Mouse (Mus musculus) liver, embryonic 13.5 days (tissue): ENCODE measurements around the gene Clcf1. TPM values are rescaled to one million over a fixed set of nuclear protein-coding genes. Genes with fewer than 3 reads are reported as not detected.
A peak's percentile ranks its signal among the peaks of the same experiment; 100 is the strongest.

Experiments
- ATAC-seq: fragments of 200-750 bp; cut with Nextera tagmentation; 2 replicates; pipeline ENCODE4 v1.8.0; 2017; ENCODE audit warnings: low read depth, mild to moderate bottlenecking, moderate number of reproducible peaks, moderate library complexity
- DNase-seq: peaks from one replicate; pipeline ENCODE4 v3.0.0; 2022
- H3K27ac ChIP-seq: fragments of 300-500 bp; sonication (generic); 2 replicates; pipeline ENCODE4 v1.5.1; 2015; ENCODE audit warnings: moderate library complexity, mild to moderate bottlenecking, inconsistent platforms
- H3K27me3 ChIP-seq: fragments of 300-500 bp; sonication (generic); 2 replicates; pipeline ENCODE4 v1.6.1; 2015; ENCODE audit warnings: mild to moderate bottlenecking, inconsistent platforms
- H3K36me3 ChIP-seq: fragments of 300-500 bp; sonication (generic); 2 replicates; pipeline ENCODE4 v1.6.1; 2015; ENCODE audit warnings: mild to moderate bottlenecking, inconsistent platforms
- H3K4me1 ChIP-seq: fragments of 300-500 bp; sonication (generic); replicated peaks from 2 replicates; pipeline ENCODE4 v1.6.1; 2015; ENCODE audit warnings: inconsistent platforms
- H3K4me2 ChIP-seq: fragments of 300-500 bp; sonication (generic); 2 replicates; pipeline ENCODE4 v1.6.1; 2015; ENCODE audit warnings: inconsistent platforms, mild to moderate bottlenecking, moderate library complexity
- H3K4me3 ChIP-seq: fragments of 300-500 bp; sonication (generic); replicated peaks from 2 replicates; pipeline ENCODE4 v1.5.1; 2015; ENCODE audit warnings: mild to moderate bottlenecking, inconsistent platforms
- H3K9ac ChIP-seq: fragments of 300-500 bp; sonication (generic); 2 replicates; pipeline ENCODE4 v1.6.1; 2015; ENCODE audit warnings: mild to moderate bottlenecking, inconsistent platforms
- H3K9me3 ChIP-seq: fragments of 300-500 bp; sonication (generic); replicated peaks from 2 replicates; pipeline ENCODE4 v1.6.1; 2016; ENCODE audit warnings: inconsistent platforms
- WGBS: fragments of 180-500 bp; shearing (Covaris S2); methylation state at CpG from one replicate; pipeline ENCODE4 v1.1.7; 2015; ENCODE audit not compliant: insufficient replicate concordance; 5-methylcytosine and 5-hydroxymethylcytosine counted together
- polyA plus RNA-seq: library from polyadenylated mRNA; unstranded; fragments of >200 nt; fragmentation: Nextera tagmentation; extraction: Ambion mirVana; gene quantifications from 2 replicates; pipeline ENCODE4 v1.2.1, GENCODE M21; 2015

Gene Clcf1
- polyA plus RNA-seq, 1 experiment from 2014 or later: 0.35 TPM

- DNase-seq (no peak), ATAC-seq (no peak)
- H3K27me3 ChIP-seq: peaks cover 74% of the 10 kb centered on the region
- peaks cover 60% of the 10 kb centered on the region for H3K4me1 ChIP-seq
- H3K36me3 ChIP-seq: no peaks in the 10 kb centered on the region
- no peak overlapping the region for H3K4me3 ChIP-seq
- no peak overlapping the region for H3K4me2 ChIP-seq
- WGBS: 30% methylated on average over 14 of the region's 14 CpGs
- H3K9ac ChIP-seq: no peak overlapping the region
- H3K27ac ChIP-seq: peak overlapping the region; percentile 45
- no peaks in the 10 kb centered on the region for H3K9me3 ChIP-seq
Measured at GRCm38 (mm10) chr19:4220957-4221743, 7.1 kb downstream of the Clcf1 start.

DNA sequence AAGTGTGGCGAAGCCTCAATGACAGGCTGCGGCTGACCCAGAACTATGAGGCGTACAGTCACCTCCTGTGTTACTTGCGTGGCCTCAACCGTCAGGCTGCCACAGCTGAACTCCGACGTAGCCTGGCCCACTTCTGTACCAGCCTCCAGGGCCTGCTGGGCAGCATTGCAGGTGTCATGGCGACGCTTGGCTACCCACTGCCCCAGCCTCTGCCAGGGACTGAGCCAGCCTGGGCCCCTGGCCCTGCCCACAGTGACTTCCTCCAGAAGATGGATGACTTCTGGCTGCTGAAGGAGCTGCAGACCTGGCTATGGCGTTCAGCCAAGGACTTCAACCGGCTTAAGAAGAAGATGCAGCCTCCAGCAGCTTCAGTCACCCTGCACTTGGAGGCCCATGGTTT, 8.1 kb downstream of the Clcf1 start:
- DNase-seq: no peak
- WGBS: 53% methylated on average over 11 of the region's 11 CpGs
- peaks cover 49% of the 10 kb centered on the region for H3K4me1 ChIP-seq

DNA sequence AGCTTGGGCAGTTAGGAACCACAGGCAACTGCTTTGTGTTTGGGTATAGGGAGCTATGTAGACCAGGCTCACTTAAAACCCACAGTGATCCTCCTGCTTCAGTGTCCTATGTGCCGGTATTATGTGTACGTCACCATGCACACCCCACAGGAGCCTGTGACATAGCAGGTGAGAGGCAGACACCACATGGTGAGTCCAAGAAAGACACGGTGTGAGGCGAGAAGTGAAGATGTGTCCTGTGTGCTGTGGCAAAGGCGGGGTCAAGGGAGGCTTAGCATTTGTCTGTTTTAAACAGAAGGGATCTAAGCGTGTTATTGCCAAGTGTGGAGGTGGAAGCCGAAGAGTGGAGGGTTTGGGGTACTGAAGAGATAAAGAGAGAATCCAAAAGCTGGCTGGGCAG, 12.7 kb downstream of the Clcf1 start:
- Histone ChIP-seq H3K27ac (no peak overlapping the region), H3K9me3 (no peaks in the 10 kb centered on the region), H3K9ac (no peak overlapping the region), H3K4me2 (no peak overlapping the region), H3K27me3 (peaks cover 43% of the 10 kb centered on the region), H3K4me1 (peaks cover 40% of the 10 kb centered on the region), H3K36me3 (no peaks in the 10 kb centered on the region), H3K4me3 (no peak overlapping the region)
- no peak for ATAC-seq
- DNase-seq: no peak
- 78% methylated on average over 7 of the region's 7 CpGs for WGBS

More for the DNA sequence above, 8.1 kb downstream of the Clcf1 start:
- Histone ChIP-seq H3K27ac (no peak overlapping the region), H3K9me3 (no peaks in the 10 kb centered on the region), H3K4me2 (no peak overlapping the region), H3K27me3 (peaks cover 69% of the 10 kb centered on the region), H3K9ac (no peak overlapping the region), H3K4me3 (no peak overlapping the region), H3K36me3 (no peaks in the 10 kb centered on the region)
- no peak for ATAC-seq

GRCm38 (mm10) chr19:4227446-4227845, 13.4 kb downstream of the Clcf1 start:
- 36% methylated on average over 5 of the region's 5 CpGs for WGBS
- no peak for ATAC-seq

DNA sequence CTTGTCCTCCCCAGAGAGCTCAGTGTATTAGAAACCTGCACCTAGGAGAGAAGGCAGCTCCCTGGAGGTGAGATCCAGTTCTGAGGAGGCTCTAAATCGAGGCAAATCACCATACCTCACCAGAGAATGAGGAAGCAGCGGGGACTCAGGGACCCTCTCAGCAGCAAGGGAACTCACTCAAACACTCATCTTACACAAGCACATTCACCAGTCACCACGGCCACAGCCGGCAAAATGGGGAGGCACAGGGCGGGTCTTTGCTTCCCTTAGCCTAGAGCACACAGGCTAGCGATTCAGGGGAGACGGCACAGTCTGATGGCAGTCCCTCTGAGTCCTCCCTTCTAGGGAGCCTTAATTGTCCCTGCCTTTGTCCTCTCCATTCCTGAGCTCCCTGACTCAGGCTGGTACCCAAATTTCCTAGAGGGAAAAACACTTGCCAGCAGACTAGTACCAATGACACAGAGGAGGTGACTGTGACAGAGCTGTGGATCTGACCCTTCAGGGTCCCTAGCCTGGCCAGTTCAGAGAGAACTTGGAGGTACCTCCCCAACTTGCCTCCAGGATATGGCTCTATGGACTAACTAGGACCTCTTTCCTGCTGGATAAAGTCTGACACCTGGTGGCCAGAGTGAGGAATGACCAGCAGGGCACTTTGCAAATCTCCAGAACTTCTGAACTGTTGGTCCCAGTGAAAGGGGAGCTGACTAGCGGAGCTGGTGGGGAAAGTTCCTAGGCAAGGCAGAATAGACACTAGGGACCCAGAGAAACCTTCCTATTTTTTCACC, 14.0 kb downstream of the Clcf1 start:
- DNase-seq (peak; percentile 60), ATAC-seq (no peak)
- H3K4me2 ChIP-seq: no peak overlapping the region
- H3K9ac ChIP-seq: no peak overlapping the region
- H3K36me3 ChIP-seq: no peaks in the 10 kb centered on the region
- H3K27me3 ChIP-seq: peaks cover 30% of the 10 kb centered on the region
- no peak overlapping the region for H3K4me3 ChIP-seq
- 6% methylated on average over 8 of the region's 8 CpGs for WGBS
- H3K4me1 ChIP-seq: peaks cover 43% of the 10 kb centered on the region
- no peak overlapping the region for H3K27ac ChIP-seq
- no peaks in the 10 kb centered on the region for H3K9me3 ChIP-seq

More at GRCm38 (mm10) chr19:4227446-4227845, 13.4 kb downstream of the Clcf1 start:
- Histone ChIP-seq H3K27ac (no peak overlapping the region), H3K27me3 (peaks cover 37% of the 10 kb centered on the region), H3K4me1 (peaks cover 41% of the 10 kb centered on the region), H3K9me3 (no peaks in the 10 kb centered on the region), H3K4me3 (no peak overlapping the region), H3K4me2 (no peak overlapping the region), H3K36me3 (no peaks in the 10 kb centered on the region), H3K9ac (no peak overlapping the region)
- DNase-seq: no peak

GRCm38 (mm10) chr19:4228891-4229290, 14.9 kb downstream of the Clcf1 start:
- H3K4me1 ChIP-seq: peaks cover 43% of the 10 kb centered on the region
- no peak overlapping the region for H3K27ac ChIP-seq
- WGBS: 71% methylated on average over 4 of the region's 4 CpGs
- ATAC-seq (no peak), DNase-seq (no peak)
- H3K27me3 ChIP-seq: peaks cover 30% of the 10 kb centered on the region
- H3K4me2 ChIP-seq: no peak overlapping the region
- H3K4me3 ChIP-seq: no peak overlapping the region
- no peaks in the 10 kb centered on the region for H3K9me3 ChIP-seq
- H3K36me3 ChIP-seq: no peaks in the 10 kb centered on the region
- 0 out of 2 replicates have a peak overlapping the region, but pooled peaks have one; percentile 5 for H3K9ac ChIP-seq

DNA sequence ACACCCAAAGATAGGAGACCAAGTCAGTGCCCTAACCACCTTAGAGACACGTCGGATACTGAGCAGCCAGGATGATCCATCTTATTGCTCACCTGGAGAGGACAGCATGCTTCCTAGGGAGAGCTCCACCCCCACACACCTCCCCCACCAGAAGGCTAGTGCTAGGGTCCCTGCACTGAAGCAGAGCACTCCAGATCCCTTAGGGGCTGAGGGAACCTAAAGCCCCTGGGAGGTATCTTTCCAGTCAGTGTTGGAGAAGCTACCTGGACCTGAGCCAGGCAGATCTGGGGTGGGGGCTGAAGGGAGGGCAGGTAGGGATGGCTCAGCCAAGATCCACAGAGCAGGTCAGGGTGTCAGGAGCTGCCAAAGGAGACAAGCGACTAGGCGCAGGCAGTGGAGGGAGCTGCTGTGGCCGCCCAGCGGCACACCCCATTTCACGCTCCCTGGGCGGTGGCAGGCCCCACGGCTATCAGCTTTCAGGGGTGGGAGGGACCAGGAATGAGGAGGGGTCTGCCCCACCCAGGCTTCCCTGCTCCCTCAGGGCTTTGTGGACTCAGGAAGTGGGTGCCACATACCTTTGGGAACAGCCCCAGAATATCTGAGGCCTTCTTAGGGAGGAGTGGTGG, 15.5 kb downstream of the Clcf1 start:
- no peak for DNase-seq
- 56% methylated on average over 9 of the region's 9 CpGs for WGBS
- Histone ChIP-seq H3K4me3 (no peak overlapping the region), H3K9ac (no peak overlapping the region), H3K27ac (no peak overlapping the region), H3K9me3 (no peaks in the 10 kb centered on the region), H3K4me1 (peaks cover 43% of the 10 kb centered on the region), H3K36me3 (no peaks in the 10 kb centered on the region), H3K4me2 (no peak overlapping the region), H3K27me3 (peaks cover 31% of the 10 kb centered on the region)
- no peak for ATAC-seq

DNA sequence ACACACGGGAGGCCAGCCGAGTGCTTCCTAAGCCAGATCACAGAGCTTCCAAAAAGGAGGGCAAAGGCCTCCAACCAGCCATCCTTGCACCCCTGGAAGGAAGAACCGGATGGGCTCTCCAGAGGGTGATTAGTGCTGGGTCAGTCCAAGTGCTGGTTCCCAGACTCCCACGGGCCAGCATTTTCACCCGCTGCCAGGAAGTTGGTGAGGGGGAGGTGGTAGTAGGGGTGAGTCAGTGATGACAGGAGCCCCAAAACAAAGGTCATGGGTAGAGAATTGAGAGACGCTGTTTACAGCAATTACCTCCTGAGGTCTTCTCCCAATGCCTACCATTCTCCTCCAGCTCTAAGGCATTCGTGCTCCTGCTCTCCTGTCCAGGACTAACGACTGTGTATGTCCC, 16.4 kb downstream of the Clcf1 start:
- Histone ChIP-seq H3K27me3 (peaks cover 25% of the 10 kb centered on the region), H3K27ac (no peak overlapping the region), H3K9me3 (no peaks in the 10 kb centered on the region), H3K4me1 (peaks cover 43% of the 10 kb centered on the region), H3K4me2 (no peak overlapping the region), H3K9ac (0 out of 2 replicates have a peak overlapping the region, but pooled peaks have one; percentile 6), H3K4me3 (no peak overlapping the region), H3K36me3 (no peaks in the 10 kb centered on the region)
- no peak for ATAC-seq
- 69% methylated on average over 8 of the region's 8 CpGs for WGBS
- no peak for DNase-seq

GRCm38 (mm10) chr19:4231253-4232185, 17.5 kb downstream of the Clcf1 start, which contains the start of gene Pold4:
Gene Pold4 (plus strand): TSS chr19:4231899.
- H3K4me2 ChIP-seq: peak within 1 kb of the TSS; percentile 84
- H3K27ac ChIP-seq: peak within 1 kb of the TSS; percentile 79
- H3K9me3 ChIP-seq: no peaks in the 10 kb centered on the region
- DNase-seq: peak; percentile 91
- H3K36me3 ChIP-seq: no peaks in the 10 kb centered on the region
- H3K4me1 ChIP-seq: peaks cover 43% of the 10 kb centered on the region
- 12% methylated on average over 26 of the region's 26 CpGs for WGBS
- H3K9ac ChIP-seq: peak within 1 kb of the TSS; percentile 71
- H3K4me3 ChIP-seq: peak within 1 kb of the TSS; percentile 68
- peaks cover 28% of the 10 kb centered on the region for H3K27me3 ChIP-seq
- ATAC-seq: peak; percentile 89

DNA sequence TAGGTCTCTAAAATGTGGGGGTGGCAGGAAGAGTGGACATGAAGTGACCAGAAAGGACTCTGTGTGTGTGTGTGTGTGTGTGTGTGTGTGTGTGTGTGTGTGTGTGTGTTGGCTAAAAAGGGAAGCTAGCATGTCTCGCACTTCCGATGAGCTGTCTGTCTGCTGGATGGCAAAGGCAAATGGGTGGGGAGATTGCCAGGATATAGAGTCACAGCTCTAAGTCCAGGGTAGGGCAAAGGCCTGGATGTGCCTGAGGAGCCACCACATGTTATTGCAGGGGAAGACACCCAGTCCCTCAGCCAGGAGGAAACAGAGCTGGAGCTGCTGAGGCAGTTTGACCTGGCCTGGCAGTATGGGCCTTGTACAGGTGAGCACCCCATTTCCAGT, 18.1 kb downstream of the Clcf1 start:
- H3K4me1 ChIP-seq: peaks cover 43% of the 10 kb centered on the region
- 6% methylated on average over 2 of the region's 2 CpGs for WGBS
- no peak for ATAC-seq

More for the DNA sequence above, 18.1 kb downstream of the Clcf1 start:
- peak overlapping the region; percentile 68 for H3K4me3 ChIP-seq
- H3K9me3 ChIP-seq: no peaks in the 10 kb centered on the region
- H3K27ac ChIP-seq: peak overlapping the region; percentile 77
- H3K27me3 ChIP-seq: peaks cover 22% of the 10 kb centered on the region; the same call in 1 of the 2 replicates
- no peak for DNase-seq
- no peaks in the 10 kb centered on the region for H3K36me3 ChIP-seq
- H3K9ac ChIP-seq: peak overlapping the region; percentile 71
- H3K4me2 ChIP-seq: peak overlapping the region; percentile 84
